Mouse (Mus musculus) ES-E14 (cell line): ENCODE data around the gene Il1b. TPM values are rescaled to one million over a fixed set of nuclear protein-coding genes. Genes with fewer than 3 reads are reported as not detected.

ENCODE experiments used
- DNase-seq: peaks from one replicate; pipeline ENCODE4 v3.0.0-alpha.2; 2013; ENCODE audit warnings: low read depth, low spot score
- H3K27ac ChIP-seq: 2 replicates; pipeline ENCODE4 v1.5.1; 2012; ENCODE audit warnings: low read depth, mild to moderate bottlenecking, low read length, moderate library complexity, mixed read lengths; ENCODE audit not compliant: poor library complexity, insufficient read depth, severe bottlenecking
- H3K36me3 ChIP-seq: 2 replicates; pipeline ENCODE4 v1.6.1; 2012; ENCODE audit warnings: mild to moderate bottlenecking, low read length, moderate library complexity, mixed read lengths; ENCODE audit not compliant: control insufficient read depth, poor library complexity, insufficient read depth, severe bottlenecking
- H3K4me1 ChIP-seq, 2 experiments: fragments of 150-350 bp in 1 of 2; sonication (generic) in 1 of 2; 2 replicates each; pipeline ENCODE4 v1.6.1; 2012; ENCODE audit warnings: low read length in 2 of 2, mild to moderate bottlenecking in 1 of 2, mixed read lengths in 1 of 2; ENCODE audit not compliant: control insufficient read depth in 2 of 2, insufficient read depth in 2 of 2, poor library complexity in 1 of 2
- H3K4me3 ChIP-seq, 2 experiments: fragments of 150-350 bp in 1 of 2; sonication (generic) in 1 of 2; 2 replicates each; pipeline ENCODE4 v1.5.1; 2012; ENCODE audit warnings: low read length in 2 of 2, low read depth in 1 of 2, mild to moderate bottlenecking in 1 of 2, mixed read lengths in 1 of 2; ENCODE audit not compliant: insufficient read depth in 1 of 2, poor library complexity in 1 of 2, severe bottlenecking in 1 of 2
- H3K9ac ChIP-seq: 2 replicates; pipeline ENCODE4 v1.6.1; 2012; ENCODE audit warnings: low read depth, mild to moderate bottlenecking, low read length, mixed read lengths; ENCODE audit not compliant: poor library complexity, insufficient read depth, severe bottlenecking
- H3K9me3 ChIP-seq: fragments of 150-350 bp; sonication (generic); 2 replicates; pipeline ENCODE4 v1.6.1; 2012; ENCODE audit warnings: low read depth, mild to moderate bottlenecking, low read length; ENCODE audit not compliant: control insufficient read depth, insufficient read depth
- CHD2 ChIP-seq: IDR thresholded peaks from 2 replicates; pipeline ENCODE4 v1.6.1; 2014; ENCODE audit warnings: mild to moderate bottlenecking, low read depth, low read length, inconsistent platforms
- HCFC1 ChIP-seq: IDR thresholded peaks from 2 replicates; pipeline ENCODE4 v1.6.1; 2012; ENCODE audit warnings: low read length, inconsistent platforms, borderline replicate concordance; ENCODE audit not compliant: insufficient read depth
- MAFK ChIP-seq: IDR thresholded peaks from 2 replicates; pipeline ENCODE4 v1.6.1; 2014; ENCODE audit warnings: mild to moderate bottlenecking, low read depth, low read length, inconsistent platforms; ENCODE audit not compliant: insufficient read depth
- ZC3H11A ChIP-seq: IDR thresholded peaks from 2 replicates; pipeline ENCODE4 v1.6.1; 2012; ENCODE audit warnings: low read depth, mild to moderate bottlenecking, inconsistent platforms, low read length, borderline replicate concordance
- ZNF384 ChIP-seq: IDR thresholded peaks from 2 replicates; pipeline ENCODE4 v1.6.1; 2012; ENCODE audit warnings: low read depth, low read length, inconsistent platforms
- in situ Hi-C, 2 experiments: fragments of 600-800 bp; cut with MboI; formaldehyde crosslinking; loops; one replicate each; pipeline ENCODE4 v1.15.1; 2025; ENCODE audit warnings: low sequenced_read_pairs in 2 of 2, inconsistent platforms in 1 of 2; ENCODE audit not compliant: unreplicated experiment in 2 of 2
- total RNA-seq: library from RNA; depleted of rRNA; stranded (reverse); fragments of 300-350 nt; gene quantifications from 2 replicates; pipeline ENCODE4 v1.2.3, GENCODE M21; 2012

The Il1b gene
- total RNA-seq, 1 experiment: not detected

DNA sequence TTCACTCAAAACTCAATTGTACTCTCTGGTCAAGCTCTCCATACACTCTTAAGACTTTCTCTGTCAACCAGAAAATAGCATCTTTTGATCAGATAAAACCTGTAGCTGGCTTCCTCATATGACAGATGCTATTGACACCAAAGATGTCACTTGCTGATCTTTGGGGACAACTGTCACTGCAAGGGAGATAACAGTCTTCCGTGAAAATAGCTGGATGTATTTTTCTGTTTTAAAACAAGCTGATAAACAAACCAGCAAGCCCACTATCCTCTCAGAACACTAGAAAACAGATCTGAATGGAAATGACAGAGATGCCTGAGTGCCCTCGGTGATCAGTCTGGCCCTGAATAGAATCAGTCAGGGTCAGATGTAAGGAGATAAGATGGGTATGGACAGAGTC, 32.8 kb upstream of the Il1b start:
- DNase-seq: no peak
- Histone ChIP-seq H3K4me3 (no peak overlapping the region), H3K9me3 (no peaks in the 10 kb centered on the region), H3K27ac (no peak overlapping the region), H3K4me1 (no peaks in the 10 kb centered on the region; a peak in 1 of 4 replicates), H3K36me3 (no peaks in the 10 kb centered on the region), H3K9ac (no peak overlapping the region)
- in situ Hi-C loops: no loop called here
- TF ChIP-seq ZNF384 (no peak), HCFC1 (no peak), ZC3H11A (no peak), CHD2 (no peak), MAFK (no peak)

- DNase-seq: no peak
- Histone ChIP-seq H3K4me3 (no peak overlapping the region), H3K36me3 (no peaks in the 10 kb centered on the region), H3K9me3 (no peaks in the 10 kb centered on the region), H3K9ac (no peak overlapping the region), H3K4me1 (no peaks in the 10 kb centered on the region; a peak in 1 of 4 replicates), H3K27ac (no peak overlapping the region)
- TF ChIP-seq HCFC1: no peak
- no peak for TF ChIP-seq ZC3H11A
- in situ Hi-C loops: no loop called here
Measured at GRCm38 (mm10) chr2:129402330-129402729, 31.4 kb upstream of the Il1b start.

GRCm38 (mm10) chr2:129401803-129402202, 30.9 kb upstream of the Il1b start:
- Histone ChIP-seq H3K4me1 (no peaks in the 10 kb centered on the region; a peak in 1 of 4 replicates), H3K27ac (no peak overlapping the region), H3K9ac (no peak overlapping the region), H3K4me3 (no peak overlapping the region), H3K9me3 (no peaks in the 10 kb centered on the region), H3K36me3 (no peaks in the 10 kb centered on the region)
- no peak for TF ChIP-seq CHD2
- TF ChIP-seq MAFK: no peak
- TF ChIP-seq ZC3H11A: no peak
- no peak for TF ChIP-seq HCFC1
- TF ChIP-seq ZNF384: no peak
- in situ Hi-C loops: no loop called here
- DNase-seq: no peak

DNA sequence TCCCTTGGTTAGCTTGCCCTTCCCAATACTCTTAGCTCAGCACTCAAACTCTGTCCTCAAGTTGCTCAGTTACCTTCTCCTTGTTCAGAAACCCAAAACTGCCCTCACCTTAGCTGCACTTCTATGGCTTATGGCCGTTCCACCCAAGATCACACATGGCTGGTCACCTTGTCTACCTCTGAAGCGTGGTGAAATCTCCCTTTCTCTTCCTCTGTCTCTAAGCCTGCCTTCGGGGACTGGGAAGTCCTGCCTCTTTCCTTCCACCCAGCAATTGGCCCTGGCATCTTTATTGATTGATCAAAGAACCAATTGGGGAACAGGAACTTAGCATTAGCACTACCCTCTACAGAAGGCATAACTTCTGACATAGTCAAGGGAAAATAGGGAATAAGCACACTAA, 27.2 kb upstream of the Il1b start:
- DNase-seq: no peak
- Histone ChIP-seq H3K9ac (no peak overlapping the region), H3K36me3 (no peaks in the 10 kb centered on the region), H3K4me3 (no peak overlapping the region), H3K4me1 (no peaks in the 10 kb centered on the region), H3K9me3 (no peaks in the 10 kb centered on the region), H3K27ac (no peak overlapping the region)
- in situ Hi-C loops: no loop called here
- TF ChIP-seq ZNF384 (no peak), HCFC1 (no peak), ZC3H11A (no peak), CHD2 (no peak), MAFK (no peak)

DNA sequence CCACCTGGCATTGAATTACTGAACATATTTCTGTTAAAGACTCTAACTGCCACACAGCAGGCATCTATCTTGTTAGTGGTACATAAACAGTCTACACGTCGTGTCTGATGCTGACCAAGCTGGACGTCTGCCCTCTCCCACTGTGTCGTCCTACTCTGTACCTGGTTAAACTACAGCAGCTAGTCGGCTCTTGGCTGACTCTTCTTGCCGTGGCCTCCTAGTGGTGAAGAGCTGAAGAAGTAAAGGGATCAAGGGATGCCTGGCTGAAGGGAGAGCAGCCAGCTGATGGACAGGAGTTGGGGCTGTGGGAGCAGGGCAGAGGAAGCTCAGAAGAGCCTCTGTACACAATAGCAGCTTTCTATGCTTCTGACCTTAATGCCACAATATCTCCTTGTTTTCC, 22.6 kb upstream of the Il1b start:
- Histone ChIP-seq H3K4me3 (no peak overlapping the region), H3K9me3 (no peaks in the 10 kb centered on the region), H3K4me1 (no peaks in the 10 kb centered on the region), H3K9ac (no peak overlapping the region), H3K27ac (no peak overlapping the region), H3K36me3 (no peaks in the 10 kb centered on the region)
- in situ Hi-C loops: no loop called here
- TF ChIP-seq CHD2 (no peak), ZNF384 (no peak), MAFK (no peak), ZC3H11A (no peak), HCFC1 (no peak)
- DNase-seq: no peak
